Mouse (Mus musculus) ES-E14 (cell line): ENCODE results near the gene Sfta2.

Source experiments
- CHD2 ChIP-seq: IDR thresholded peaks from 2 replicates; pipeline ENCODE4 v1.6.1; 2014; ENCODE audit warnings: mild to moderate bottlenecking, low read depth, low read length, inconsistent platforms
- ZC3H11A ChIP-seq: IDR thresholded peaks from 2 replicates; pipeline ENCODE4 v1.6.1; 2012; ENCODE audit warnings: low read depth, mild to moderate bottlenecking, inconsistent platforms, low read length, borderline replicate concordance

DNA sequence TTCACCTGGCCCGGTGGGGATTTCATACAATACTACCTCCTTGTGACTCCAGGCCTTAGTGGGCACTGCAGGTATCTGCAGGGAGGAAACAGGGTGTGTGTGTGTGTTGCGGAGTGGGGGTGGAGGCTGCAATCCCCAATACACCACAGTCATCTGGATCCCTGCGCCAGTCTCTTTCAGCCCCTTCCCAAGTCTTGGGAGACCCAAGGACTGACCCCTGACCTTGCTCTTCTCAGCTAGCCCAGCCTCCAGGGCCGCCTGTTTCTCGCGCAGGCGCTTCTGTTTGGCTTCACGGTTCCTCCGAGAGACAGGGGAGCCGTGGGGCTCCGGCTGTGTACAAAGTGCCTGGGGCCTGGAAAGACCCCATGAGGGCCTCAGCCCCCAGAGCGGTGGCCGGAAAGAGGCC lies 65.5 kb downstream of the Sfta2 start:
- TF ChIP-seq CHD2: no peak
- no peak for TF ChIP-seq ZC3H11A
